ENCODE assay signal across 12 mouse cellular contexts in genomic region chr10:39121412-39121811, GRCm38 (mm10). TPM values are rescaled to one million over a fixed set of nuclear protein-coding genes. Genes with fewer than 3 reads are reported as not detected.
DNase-seq lines count a peak whose midpoint lies in the region; ATAC-seq and TF ChIP-seq lines count a peak whose summit lies in the region.
"Had no signal": no experiment of that assay in that cellular context is flagged by ENCODE, and none has a peak within 500 bp of the region (broad histone marks: within the 10 kb centered on the region; RNA-seq: fewer than 3 reads in every experiment).

No protein-coding gene starts in this region.

- H3K36me3 ChIP-seq in forebrain, embryonic 14.5 days (ENCODE audit: control insufficient read depth, insufficient read depth, low read length), result no peaks in the 10 kb centered on the region
- no peaks in the 10 kb centered on the region; the same call in 1 of the 2 replicates for H3K36me3 ChIP-seq in forebrain, embryonic 12.5 days (replicated peaks)
- H3K36me3 ChIP-seq in liver, embryonic 14.5 days (replicated peaks; ENCODE audit: control insufficient read depth, insufficient read depth, low read depth), result no peaks in the 10 kb centered on the region
- H3K36me3 ChIP-seq in liver, embryonic 11.5 days (ENCODE audit: control insufficient read depth, insufficient read depth, low read length), result no peaks in the 10 kb centered on the region
- H3K36me3 ChIP-seq in MEL (ENCODE audit: control insufficient read depth in 1 of 2, insufficient read depth in 2 of 2, low read length in 2 of 2), result no peaks in the 10 kb centered on the region

- peak; percentile 18 for TF ChIP-seq RAD21 in MEL (IDR thresholded peaks at IDR 0.05; ENCODE audit: low read depth, low read length)

- peak; percentile 20; the same call in 1 of the 2 replicates for TF ChIP-seq CTCF in liver, embryonic 14.5 days (IDR thresholded peaks at IDR 0.05; ENCODE audit: low read depth)
- peak in 1 of 3 experiments; percentile 18; a peak in 1 of 6 replicates for TF ChIP-seq CTCF in MEL (IDR thresholded peaks at IDR 0.05 in 2 of 3, conservative IDR thresholded peaks at IDR 0.05 in 1 of 3; ENCODE audit: control insufficient read depth in 1 of 3, insufficient read depth in 1 of 3, low read depth in 2 of 3, low read length in 3 of 3, poor library complexity in 1 of 3, severe bottlenecking in 1 of 3)

- H3K79me2 ChIP-seq in MEL (ENCODE audit: control insufficient read depth, insufficient read depth, low read length, poor library complexity), result no peaks in the 10 kb centered on the region

- no peaks in the 10 kb centered on the region for H3K9me3 ChIP-seq in forebrain, embryonic 14.5 days (replicated peaks; ENCODE audit: control insufficient read depth, low read length)
- no peaks in the 10 kb centered on the region for H3K9me3 ChIP-seq in forebrain, embryonic 12.5 days
- no peaks in the 10 kb centered on the region for H3K9me3 ChIP-seq in liver, embryonic 14.5 days (ENCODE audit: control insufficient read depth, low read length)
- H3K9me3 ChIP-seq in liver, embryonic 11.5 days (ENCODE audit: control insufficient read depth, low read length), result no peaks in the 10 kb centered on the region
- H3K9me3 ChIP-seq in MEL (replicated peaks; ENCODE audit: insufficient read depth, low read length), result no peaks in the 10 kb centered on the region

- WGBS in forebrain, embryonic 14.5 days, result 37% methylated on average over 4 of the region's 4 CpGs
- 41% methylated on average over 4 of the region's 4 CpGs for WGBS in forebrain, embryonic 12.5 days
- whole genome bisulfite sequencing in liver, embryonic 14.5 days (ENCODE audit: insufficient replicate concordance), result 20% methylated on average over 4 of the region's 4 CpGs
- 25% methylated on average over 4 of the region's 4 CpGs for WGBS in liver, embryonic 11.5 days

- no peak for TF ChIP-seq EP300 in liver, embryonic 14.5 days (IDR thresholded peaks at IDR 0.05; ENCODE audit: low read depth)
- no peak for TF ChIP-seq EP300 in MEL (IDR thresholded peaks at IDR 0.05; ENCODE audit: low read depth in 1 of 2, low read length in 2 of 2)

- H3K27me3 ChIP-seq in forebrain, embryonic 14.5 days (replicated peaks; ENCODE audit: control insufficient read depth, insufficient read depth, low read length), result no peaks in the 10 kb centered on the region
- H3K27me3 ChIP-seq in forebrain, embryonic 12.5 days, result no peaks in the 10 kb centered on the region
- H3K27me3 ChIP-seq in liver, embryonic 14.5 days (ENCODE audit: control insufficient read depth, insufficient read depth, low read length), result no peaks in the 10 kb centered on the region
- H3K27me3 ChIP-seq in liver, embryonic 11.5 days (replicated peaks; ENCODE audit: control insufficient read depth, insufficient read depth, low read length), result no peaks in the 10 kb centered on the region
- H3K27me3 ChIP-seq in MEL (ENCODE audit: control insufficient read depth in 1 of 2, insufficient read depth in 2 of 2, low read length in 2 of 2), result no peaks in the 10 kb centered on the region

- no peak overlapping the region for H3K4me2 ChIP-seq in forebrain, embryonic 14.5 days (ENCODE audit: low read length)
- no peak overlapping the region for H3K4me2 ChIP-seq in forebrain, embryonic 12.5 days
- H3K4me2 ChIP-seq in liver, embryonic 14.5 days (ENCODE audit: low read depth), result no peak overlapping the region
- no peak overlapping the region for H3K4me2 ChIP-seq in liver, embryonic 11.5 days

- no peak overlapping the region for H3K27ac ChIP-seq in forebrain, embryonic 14.5 days (ENCODE audit: low read depth, low read length)
- H3K27ac ChIP-seq in forebrain, embryonic 12.5 days, result no peak overlapping the region
- H3K27ac ChIP-seq in liver, embryonic 14.5 days, result no peak overlapping the region
- no peak overlapping the region for H3K27ac ChIP-seq in liver, embryonic 11.5 days (ENCODE audit: low read depth, low read length)
- H3K27ac ChIP-seq in MEL (ENCODE audit: control insufficient read depth, low read depth, low read length), result no peak overlapping the region

- no peak overlapping the region for H3K4me3 ChIP-seq in forebrain, embryonic 14.5 days (ENCODE audit: low read depth, low read length)
- no peak overlapping the region for H3K4me3 ChIP-seq in forebrain, embryonic 12.5 days (replicated peaks)
- H3K4me3 ChIP-seq in liver, embryonic 14.5 days (ENCODE audit: insufficient read depth in 1 of 2, low read depth in 2 of 2, low read length in 2 of 2), result no peak overlapping the region
- H3K4me3 ChIP-seq in liver, embryonic 11.5 days (ENCODE audit: low read depth, low read length), result no peak overlapping the region
- no peak overlapping the region for H3K4me3 ChIP-seq in MEL (ENCODE audit: control insufficient read depth in 1 of 2, insufficient read depth in 1 of 2, low read depth in 2 of 2, low read length in 2 of 2)

- ATAC-seq in forebrain, embryonic 14.5 days, result peak; percentile 52; the same call in 1 of the 2 replicates
- no peak for ATAC-seq in forebrain, embryonic 12.5 days (ENCODE audit: low FRiP score)
- no peak for ATAC-seq in liver, embryonic 14.5 days (ENCODE audit: insufficient read depth)
- no peak for ATAC-seq in liver, embryonic 11.5 days (replicated peaks; ENCODE audit: low FRiP score)

- no peak overlapping the region for H3K9ac ChIP-seq in forebrain, embryonic 14.5 days (ENCODE audit: low read length)
- no peak overlapping the region for H3K9ac ChIP-seq in forebrain, embryonic 12.5 days
- no peak overlapping the region for H3K9ac ChIP-seq in liver, embryonic 14.5 days (replicated peaks)
- H3K9ac ChIP-seq in liver, embryonic 11.5 days (ENCODE audit: low read depth, low read length), result no peak overlapping the region
- H3K9ac ChIP-seq in MEL (ENCODE audit: control insufficient read depth, low read depth, low read length, poor library complexity, severe bottlenecking), result no peak overlapping the region

- peak; percentile 45 for DNase-seq in forebrain, embryonic 14.5 days (ENCODE audit: low spot score)
- DNase-seq in liver, embryonic 14.5 days (ENCODE audit: low read depth in 3 of 3, low spot score in 3 of 3), result no peak
- DNase-seq in liver, embryonic 11.5 days (ENCODE audit: low spot score), result no peak
- DNase-seq in MEL (ENCODE audit: low read depth, low spot score), result peak; percentile 7
- DNase-seq in induced T-regulatory cell, adult 2 months (ENCODE audit: low read depth), result peak; percentile 25
- no peak for DNase-seq in layer of hippocampus, postnatal 36 days
- DNase-seq in frontal cortex, postnatal 14 days (ENCODE audit: low spot score in 2 of 2), result no peak
- DNase-seq: cerebellum, adult 11-12 months; gastrocnemius, postnatal 36 days; right cerebral cortex, postnatal 14 days had no signal

- no peaks in the 10 kb centered on the region for H3K4me1 ChIP-seq in forebrain, embryonic 14.5 days (ENCODE audit: control insufficient read depth, insufficient read depth, low read length)
- H3K4me1 ChIP-seq in forebrain, embryonic 12.5 days, result no peaks in the 10 kb centered on the region
- no peaks in the 10 kb centered on the region for H3K4me1 ChIP-seq in liver, embryonic 14.5 days (replicated peaks; ENCODE audit: control insufficient read depth in 2 of 2, insufficient read depth in 2 of 2, low read length in 1 of 2)
- H3K4me1 ChIP-seq in liver, embryonic 11.5 days (replicated peaks; ENCODE audit: control insufficient read depth, insufficient read depth, low read length), result no peaks in the 10 kb centered on the region
- H3K4me1 ChIP-seq in MEL (ENCODE audit: control insufficient read depth in 1 of 2, insufficient read depth in 2 of 2, low read length in 2 of 2), result no peaks in the 10 kb centered on the region

- TF ChIP-seq POLR2A in MEL (IDR thresholded peaks at IDR 0.05; ENCODE audit: control insufficient read depth in 1 of 2, insufficient read depth in 1 of 2, low read depth in 1 of 2, low read length in 2 of 2, poor library complexity in 1 of 2), result no peak

TF ChIP-seq in MEL, 35 proteins besides CTCF, POLR2A, EP300 and RAD21 (continues in another document):
- TF ChIP-seq ZNF384 (IDR thresholded peaks at IDR 0.05; ENCODE audit: low read depth, low read length) (no peak), TAL1 (IDR thresholded peaks at IDR 0.05; ENCODE audit: low read length) (no peak)

RNA-seq across cellular contexts. Expression of gene Fam229b, which starts 12.3 kb away (rescaled TPM):
- polyA plus RNA-seq in forebrain, embryonic 14.5 days (2014; fragmentation: Nextera tagmentation; extraction: Ambion mirVana), result 25.0 and 35.1 TPM in 2 replicates
- polyA plus RNA-seq in forebrain, embryonic 12.5 days (2016; fragmentation: Nextera tagmentation; extraction: Ambion mirVana), result 18.7 and 20.4 TPM in 2 replicates
- 0.41 TPM in 2 replicates for polyA plus RNA-seq in liver, embryonic 14.5 days (2012; rRNA removed)
- 0.29 and 1.6 TPM in 2 replicates for polyA plus RNA-seq in liver, embryonic 14.5 days (2014; fragmentation: Nextera tagmentation; extraction: Ambion mirVana)
- polyA plus RNA-seq in liver, embryonic 11.5 days (2014; fragmentation: Nextera tagmentation; extraction: Ambion mirVana), result 3.0 and 4.1 TPM in 2 replicates
- total RNA-seq in MEL (2012; rRNA removed), result 0.46 and 1.2 TPM in 2 replicates
- polyA plus RNA-seq in MEL (2012; ENCODE audit: insufficient read depth in 1 of 2, insufficient read length in 2 of 2, low read depth in 1 of 2, low replicate concordance in 2 of 2, missing spikeins in 1 of 2), result 1 to 10 TPM in 1 of 2 experiments, not detected in 1; 1.5 TPM
- total RNA-seq in layer of hippocampus, postnatal 36 days (2021), result 10 to 100 TPM; 12.3 to 13.0 TPM

RNA-seq across cellular contexts. Expression of gene Tube1, which starts 12.4 kb away (rescaled TPM):
- 11.3 and 12.1 TPM in 2 replicates for polyA plus RNA-seq in forebrain, embryonic 14.5 days (2014; fragmentation: Nextera tagmentation; extraction: Ambion mirVana)
- 19.2 and 19.7 TPM in 2 replicates for polyA plus RNA-seq in forebrain, embryonic 12.5 days (2016; fragmentation: Nextera tagmentation; extraction: Ambion mirVana)
- polyA plus RNA-seq in liver, embryonic 14.5 days (2012; rRNA removed), result 3.8 and 5.0 TPM in 2 replicates
- polyA plus RNA-seq in liver, embryonic 14.5 days (2014; fragmentation: Nextera tagmentation; extraction: Ambion mirVana), result 5.2 and 6.1 TPM in 2 replicates
- 16.4 and 17.8 TPM in 2 replicates for polyA plus RNA-seq in liver, embryonic 11.5 days (2014; fragmentation: Nextera tagmentation; extraction: Ambion mirVana)
- total RNA-seq in MEL (2012; rRNA removed), result 2.5 TPM in 2 replicates
- 1 to 10 TPM in 1 of 2 experiments, not detected in 1; 7.2 TPM for polyA plus RNA-seq in MEL (2012; ENCODE audit: insufficient read depth in 1 of 2, insufficient read length in 2 of 2, low read depth in 1 of 2, low replicate concordance in 2 of 2, missing spikeins in 1 of 2)
- 1 to 10 TPM; 2.8 TPM for total RNA-seq in layer of hippocampus, postnatal 36 days (2021)

RNA-seq across cellular contexts. Expression of gene Ccn6, which starts 42.2 kb away (rescaled TPM):
- 0.28 and 0.33 TPM in 2 replicates for polyA plus RNA-seq in forebrain, embryonic 14.5 days (2014; fragmentation: Nextera tagmentation; extraction: Ambion mirVana)
- polyA plus RNA-seq in forebrain, embryonic 12.5 days (2016; fragmentation: Nextera tagmentation; extraction: Ambion mirVana), result 0.19 and 0.32 TPM in 2 replicates
- not detected in 2 replicates for polyA plus RNA-seq in liver, embryonic 14.5 days (2012; rRNA removed)
- 0.08 and 0.15 TPM in 2 replicates for polyA plus RNA-seq in liver, embryonic 14.5 days (2014; fragmentation: Nextera tagmentation; extraction: Ambion mirVana)
- polyA plus RNA-seq in liver, embryonic 11.5 days (2014; fragmentation: Nextera tagmentation; extraction: Ambion mirVana), result 0.29 TPM in 1 of 2 replicates, not detected in the other
- not detected in 2 replicates for total RNA-seq in MEL (2012; rRNA removed)
- under 1 TPM in 1 of 2 experiments, not detected in 1; 0.43 TPM for polyA plus RNA-seq in MEL (2012; ENCODE audit: insufficient read depth in 1 of 2, insufficient read length in 2 of 2, low read depth in 1 of 2, low replicate concordance in 2 of 2, missing spikeins in 1 of 2)
- total RNA-seq in layer of hippocampus, postnatal 36 days (2021), result under 1 TPM in 1 of 2 experiments, not detected in 1; 0.28 TPM
- total RNA-seq: gastrocnemius, postnatal 36 days had no signal
- polyA plus RNA-seq: liver, embryonic 16.5 days had no signal

Comparison
In these comparisons a context has a peak if more than half of its experiments do, and no peak if none do; other contexts are left out.
1. DNase-seq: peak in forebrain, embryonic 14.5 days (single experiment), MEL (single experiment) and induced T-regulatory cell, adult 2 months (single experiment); none in liver, embryonic 14.5 days (0 of 3), liver, embryonic 11.5 days (single experiment), layer of hippocampus, postnatal 36 days (0 of 2) and frontal cortex, postnatal 14 days (0 of 2).